Mouse (Mus musculus) limb, embryonic 11.5 days (tissue): ENCODE measurements at regions not wholly inside any gene's neighbourhood (a gene's known extent, or its start where the extent isn't known, plus 50 kb on each side); places are given as distances from the start of the nearest gene placed in this dataset.

ENCODE experiments used
- ATAC-seq: fragments of 200-750 bp; cut with Nextera tagmentation; 2 replicates; pipeline ENCODE4 v1.8.0; 2017; ENCODE audit warnings: low read depth; ENCODE audit not compliant: insufficient number of reproducible peaks, low FRiP score, low TSS enrichment
- DNase-seq: peaks from one replicate; pipeline ENCODE4 v3.0.0-alpha.2; 2015; ENCODE audit warnings: low spot score
- H3K27ac ChIP-seq: fragments of 300-500 bp; sonication (generic); replicated peaks from 2 replicates; pipeline ENCODE4 v1.5.1; 2014; ENCODE audit warnings: low read depth, mild to moderate bottlenecking, low read length
- H3K27me3 ChIP-seq: fragments of 300-500 bp; sonication (generic); 2 replicates; pipeline ENCODE4 v1.6.1; 2014; ENCODE audit warnings: mild to moderate bottlenecking, low read length, mixed read lengths; ENCODE audit not compliant: control insufficient read depth, insufficient read depth
- H3K36me3 ChIP-seq: fragments of 300-500 bp; sonication (generic); 2 replicates; pipeline ENCODE4 v1.6.1; 2014; ENCODE audit warnings: mild to moderate bottlenecking, low read length, moderate library complexity, mixed read lengths; ENCODE audit not compliant: control insufficient read depth, insufficient read depth
- H3K4me1 ChIP-seq: fragments of 300-500 bp; sonication (generic); 2 replicates; pipeline ENCODE4 v1.6.1; 2014; ENCODE audit warnings: low read length, mixed read lengths; ENCODE audit not compliant: control insufficient read depth, insufficient read depth
- H3K4me2 ChIP-seq: fragments of 300-500 bp; sonication (generic); 2 replicates; pipeline ENCODE4 v1.6.1; 2014; ENCODE audit warnings: low read depth, mild to moderate bottlenecking, moderate library complexity; ENCODE audit not compliant: severe bottlenecking
- H3K4me3 ChIP-seq: fragments of 300-500 bp; sonication (generic); 2 replicates; pipeline ENCODE4 v1.5.1; 2014; ENCODE audit warnings: low read depth, low read length
- H3K9ac ChIP-seq: fragments of 300-500 bp; sonication (generic); 2 replicates; pipeline ENCODE4 v1.6.1; 2014; ENCODE audit warnings: mild to moderate bottlenecking, low read length
- H3K9me3 ChIP-seq: fragments of 300-500 bp; sonication (generic); 2 replicates; pipeline ENCODE4 v1.6.1; 2016; ENCODE audit warnings: low read length; ENCODE audit not compliant: control insufficient read depth
- WGBS: fragments of 180-500 bp; shearing (Covaris S2); extraction: QIAGEN DNeasy Blood & Tissue Kit; methylation state at CpG from one replicate; pipeline ENCODE4 v1.1.7; 2014; 5-methylcytosine and 5-hydroxymethylcytosine counted together

GRCm38 (mm10) chr10:109540229-109540628 lies 529.4 kb upstream of the Syt1 start:
- H3K4me1 ChIP-seq, result no peaks in the 10 kb centered on the region
- no peaks in the 10 kb centered on the region for H3K9me3 ChIP-seq
- H3K4me2 ChIP-seq, result no peak overlapping the region
- DNase-seq (no peak), ATAC-seq (no peak)
- no peaks in the 10 kb centered on the region for H3K27me3 ChIP-seq
- no peak overlapping the region for H3K4me3 ChIP-seq
- no peak overlapping the region for H3K9ac ChIP-seq
- H3K36me3 ChIP-seq, result no peaks in the 10 kb centered on the region
- H3K27ac ChIP-seq, result no peak overlapping the region
- whole genome bisulfite sequencing, result 81% methylated on average over 2 of the region's 2 CpGs

- Histone ChIP-seq H3K9me3 (no peaks in the 10 kb centered on the region), H3K4me1 (no peaks in the 10 kb centered on the region), H3K36me3 (no peaks in the 10 kb centered on the region), H3K9ac (no peak overlapping the region), H3K27ac (no peak overlapping the region), H3K4me2 (no peak overlapping the region), H3K4me3 (no peak overlapping the region), H3K27me3 (no peaks in the 10 kb centered on the region)
- WGBS, result 86% methylated on average over 2 of the region's 2 CpGs
- DNase-seq (no peak), ATAC-seq (no peak)
These were observed 517.3 kb upstream of the Syt1 start for GRCm38 (mm10) chr10:109528096-109528495.

GRCm38 (mm10) chr10:109521681-109522080 lies 510.9 kb upstream of the Syt1 start:
- ATAC-seq, result no peak
- H3K36me3 ChIP-seq, result no peaks in the 10 kb centered on the region
- H3K9ac ChIP-seq, result no peak overlapping the region
- H3K27me3 ChIP-seq, result no peaks in the 10 kb centered on the region
- H3K4me2 ChIP-seq, result no peak overlapping the region
- no peak overlapping the region for H3K4me3 ChIP-seq
- WGBS, result 35% methylated on average over 2 of the region's 2 CpGs
- DNase-seq, result no peak
- no peak overlapping the region for H3K27ac ChIP-seq
- H3K9me3 ChIP-seq, result no peaks in the 10 kb centered on the region
- no peaks in the 10 kb centered on the region for H3K4me1 ChIP-seq

- no peaks in the 10 kb centered on the region for H3K27me3 ChIP-seq
- no peak for ATAC-seq
- no peaks in the 10 kb centered on the region for H3K36me3 ChIP-seq
- no peak overlapping the region for H3K4me3 ChIP-seq
- no peak overlapping the region for H3K9ac ChIP-seq
- no peaks in the 10 kb centered on the region for H3K9me3 ChIP-seq
- no peaks in the 10 kb centered on the region for H3K4me1 ChIP-seq
- no peak for DNase-seq
- H3K27ac ChIP-seq, result no peak overlapping the region
- no peak overlapping the region for H3K4me2 ChIP-seq
- 93% methylated on average over 1 of the region's 1 CpGs for WGBS
These were observed 506.9 kb upstream of the Syt1 start for GRCm38 (mm10) chr10:109517664-109518063.

GRCm38 (mm10) chr10:109515225-109515624 lies 504.4 kb upstream of the Syt1 start:
- Histone ChIP-seq H3K9ac (no peak overlapping the region), H3K36me3 (no peaks in the 10 kb centered on the region), H3K27ac (no peak overlapping the region), H3K9me3 (no peaks in the 10 kb centered on the region), H3K4me2 (no peak overlapping the region), H3K27me3 (no peaks in the 10 kb centered on the region), H3K4me1 (no peaks in the 10 kb centered on the region), H3K4me3 (no peak overlapping the region)
- no peak for ATAC-seq
- no peak for DNase-seq
- WGBS, result 87% methylated on average over 3 of the region's 3 CpGs

- Histone ChIP-seq H3K9ac (no peak overlapping the region), H3K27ac (no peak overlapping the region), H3K4me3 (no peak overlapping the region), H3K9me3 (no peaks in the 10 kb centered on the region), H3K36me3 (no peaks in the 10 kb centered on the region), H3K4me2 (no peak overlapping the region), H3K27me3 (no peaks in the 10 kb centered on the region), H3K4me1 (no peaks in the 10 kb centered on the region)
- ATAC-seq, result no peak
- DNase-seq, result no peak
- WGBS, result 67% methylated on average over 1 of the region's 1 CpGs
These were observed 500.3 kb upstream of the Syt1 start for GRCm38 (mm10) chr10:109510917-109511715.

- H3K36me3 ChIP-seq, result no peaks in the 10 kb centered on the region
- ATAC-seq (no peak), DNase-seq (no peak)
- no peak overlapping the region for H3K4me3 ChIP-seq
- H3K27me3 ChIP-seq, result no peaks in the 10 kb centered on the region
- WGBS, result 57% methylated on average over 1 of the region's 1 CpGs
- no peak overlapping the region for H3K27ac ChIP-seq
- no peak overlapping the region for H3K9ac ChIP-seq
- no peak overlapping the region for H3K4me2 ChIP-seq
- H3K4me1 ChIP-seq, result no peaks in the 10 kb centered on the region
- no peaks in the 10 kb centered on the region for H3K9me3 ChIP-seq
These were observed 497.8 kb upstream of the Syt1 start for GRCm38 (mm10) chr10:109508553-109508952.

GRCm38 (mm10) chr10:109507228-109507627 lies 496.4 kb upstream of the Syt1 start:
- Histone ChIP-seq H3K36me3 (no peaks in the 10 kb centered on the region), H3K27ac (no peak overlapping the region), H3K27me3 (no peaks in the 10 kb centered on the region), H3K4me2 (no peak overlapping the region), H3K9me3 (no peaks in the 10 kb centered on the region), H3K4me3 (no peak overlapping the region), H3K4me1 (no peaks in the 10 kb centered on the region), H3K9ac (no peak overlapping the region)
- ATAC-seq (no peak), DNase-seq (no peak)
- 72% methylated on average over 3 of the region's 3 CpGs for WGBS

GRCm38 (mm10) chr10:109504683-109505082 lies 493.9 kb upstream of the Syt1 start:
- Histone ChIP-seq H3K4me1 (no peaks in the 10 kb centered on the region), H3K9ac (no peak overlapping the region), H3K4me2 (no peak overlapping the region), H3K27ac (no peak overlapping the region), H3K27me3 (no peaks in the 10 kb centered on the region), H3K36me3 (no peaks in the 10 kb centered on the region), H3K4me3 (no peak overlapping the region), H3K9me3 (no peaks in the 10 kb centered on the region)
- WGBS, result 57% methylated on average over 4 of the region's 4 CpGs
- DNase-seq, result no peak
- ATAC-seq, result no peak
